Mouse (Mus musculus): ENCODE measurements around the gene Kcnab1.

Kcnab1 gene

GRCm38 (mm10) chr3:65316738-65317137, 207.6 kb downstream of the Kcnab1 start:
- DNase-seq (ENCODE audit: low read depth, low spot score) = no peak

DNA sequence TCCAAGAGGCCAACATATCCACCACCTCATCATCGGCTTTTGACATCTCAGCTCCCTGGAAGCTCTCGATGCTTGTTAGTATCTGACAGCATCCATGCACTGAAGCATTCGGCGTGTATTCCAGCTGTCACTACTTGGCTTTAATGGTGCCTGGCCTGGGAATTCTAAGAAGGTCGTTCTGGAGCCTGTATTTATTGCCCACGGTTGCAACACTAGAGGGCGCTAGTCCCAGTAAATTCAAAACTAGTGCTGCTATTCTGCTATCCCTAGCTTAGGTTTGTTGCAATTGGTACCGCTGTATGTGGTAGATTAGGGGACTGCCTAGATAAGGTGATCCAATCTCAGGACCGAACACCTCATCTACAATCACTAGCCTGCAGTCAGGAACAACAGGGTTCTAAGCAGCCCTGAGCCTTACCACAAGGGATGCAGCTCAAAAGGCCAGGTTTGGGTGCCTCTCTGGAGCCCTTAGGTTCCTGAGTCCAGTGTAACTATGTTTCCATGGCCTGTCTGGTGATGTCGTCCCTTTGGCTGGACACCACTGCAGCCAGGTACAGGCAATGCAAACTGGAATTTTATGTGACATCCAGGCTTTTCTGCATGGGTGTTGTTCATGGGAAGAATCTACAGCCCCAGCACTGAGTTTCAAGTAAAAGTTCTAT, 208.8 kb downstream of the Kcnab1 start:
- DNase-seq (ENCODE audit: low read depth, low spot score) = peak; percentile 17

DNA sequence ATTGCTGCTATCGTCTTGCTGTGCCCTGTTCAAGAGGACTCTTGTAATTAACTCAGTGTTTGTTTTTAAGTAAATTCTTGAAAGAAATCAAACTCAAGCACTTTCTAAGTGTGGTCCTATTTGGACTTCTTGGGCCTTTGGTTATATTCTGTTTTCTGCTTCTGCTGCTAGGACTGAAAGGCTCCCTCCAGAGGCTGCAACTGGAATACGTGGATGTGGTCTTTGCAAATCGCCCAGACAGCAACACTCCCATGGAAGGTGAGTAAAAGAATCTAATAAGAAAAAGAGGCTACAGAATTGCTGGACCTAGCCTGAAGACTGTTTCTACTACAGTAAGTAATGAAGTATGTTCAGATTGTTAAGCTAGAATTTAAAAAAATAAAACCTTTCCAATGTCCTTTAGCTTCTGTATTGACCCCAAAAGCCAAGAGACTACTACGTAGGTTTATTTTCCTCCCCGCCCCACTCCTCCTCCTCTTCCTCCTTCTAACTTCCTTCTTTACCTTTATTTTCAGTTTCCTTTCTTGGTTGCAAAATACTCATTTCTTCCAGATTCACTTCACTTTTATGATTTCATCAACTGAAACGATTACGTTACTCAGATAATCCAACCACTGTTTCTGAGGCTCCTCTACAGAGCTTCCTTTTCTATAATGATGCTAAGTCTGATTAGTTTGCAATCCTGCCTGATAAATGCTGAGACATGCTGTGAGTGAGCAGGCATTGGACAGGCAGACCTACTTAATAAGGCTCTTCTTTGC, 210.2 kb downstream of the Kcnab1 start:
- peak; percentile 2 for DNase-seq (ENCODE audit: low read depth, low spot score)

- DNase-seq (ENCODE audit: low read depth, low spot score) = no peak
These were observed 211.8 kb downstream of the Kcnab1 start for GRCm38 (mm10) chr3:65320990-65321389.

DNA sequence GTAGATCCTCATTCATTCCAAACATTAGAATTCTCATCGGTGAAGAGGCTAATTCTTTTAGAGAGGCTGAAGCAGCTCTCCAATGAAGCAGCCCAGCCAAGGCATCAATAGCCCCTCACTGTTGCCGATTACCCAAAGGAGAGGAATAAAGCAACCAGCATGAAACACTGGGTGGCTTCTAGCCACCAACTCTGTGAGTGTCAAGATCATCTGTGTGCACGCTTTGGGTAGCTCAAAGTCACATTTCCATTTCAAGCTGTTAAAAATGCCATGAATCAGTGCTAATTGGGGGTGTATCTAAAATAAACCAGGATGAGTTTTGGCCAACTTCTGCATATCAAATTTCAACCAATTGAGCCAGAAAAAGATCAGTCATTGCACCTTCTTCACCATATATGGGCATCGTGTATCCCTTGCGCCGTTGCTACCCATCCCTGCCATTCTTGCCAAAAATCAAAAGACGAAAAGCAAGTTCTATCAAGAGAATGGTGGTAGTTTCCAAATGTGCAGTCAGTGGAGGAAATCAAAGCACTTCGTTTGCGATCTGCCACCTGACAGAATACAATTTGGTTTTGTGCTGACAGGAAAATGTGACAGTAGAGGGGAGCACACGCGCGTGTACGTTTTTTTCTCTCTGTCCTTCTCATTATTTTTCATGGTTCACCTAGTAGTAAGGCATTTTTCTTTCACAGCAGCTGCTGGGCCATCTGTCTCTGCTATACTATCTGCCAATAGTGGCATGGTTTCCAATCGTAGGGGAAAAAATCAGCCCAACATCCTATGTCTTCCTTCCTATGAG, 213.0 kb downstream of the Kcnab1 start:
- DNase-seq (ENCODE audit: low read depth, low spot score) = no peak

DNA sequence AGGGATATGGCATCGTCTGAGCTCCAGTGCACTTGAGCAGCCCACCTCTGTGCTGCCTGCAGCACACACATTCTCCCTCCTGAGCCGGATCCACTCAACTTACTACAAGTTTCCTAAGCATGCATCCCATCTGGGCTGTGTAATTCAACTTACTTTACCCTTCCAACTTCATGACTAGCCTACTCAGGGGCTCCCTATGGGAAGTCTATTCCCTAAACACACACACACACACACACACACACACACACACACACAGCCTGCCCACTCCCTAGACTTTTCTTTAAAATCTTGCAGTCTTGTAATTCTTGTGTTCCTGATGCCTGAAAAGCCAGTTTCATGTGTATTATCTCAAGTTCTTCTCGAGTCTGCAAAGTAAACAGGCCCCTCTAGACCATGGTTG, 216.1 kb downstream of the Kcnab1 start:
- DNase-seq (ENCODE audit: low read depth, low spot score) = no peak

DNA sequence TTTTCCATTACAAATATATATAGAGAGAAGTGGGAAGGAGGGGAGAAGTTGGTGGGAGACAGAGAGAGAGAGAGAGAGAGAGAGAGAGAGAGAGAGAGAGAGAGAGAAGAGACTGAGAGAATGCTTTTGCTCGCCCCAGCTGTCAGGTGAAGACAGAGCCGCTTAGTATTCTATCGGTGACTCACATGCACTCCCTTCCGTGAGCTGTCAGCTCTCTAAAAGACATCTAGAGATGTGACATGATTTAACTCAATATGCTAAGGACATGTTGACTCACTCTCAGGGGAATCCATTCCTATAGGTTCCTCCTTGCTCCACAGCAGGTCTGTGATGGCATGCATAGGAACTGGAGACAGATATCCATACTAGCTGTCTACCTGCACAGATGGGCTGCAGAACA, 219.6 kb downstream of the Kcnab1 start:
- no peak for DNase-seq (ENCODE audit: low read depth, low spot score)

GRCm38 (mm10) chr3:65337835-65338464, 228.8 kb downstream of the Kcnab1 start:
- DNase-seq (ENCODE audit: low read depth, low spot score) = no peak

DNA sequence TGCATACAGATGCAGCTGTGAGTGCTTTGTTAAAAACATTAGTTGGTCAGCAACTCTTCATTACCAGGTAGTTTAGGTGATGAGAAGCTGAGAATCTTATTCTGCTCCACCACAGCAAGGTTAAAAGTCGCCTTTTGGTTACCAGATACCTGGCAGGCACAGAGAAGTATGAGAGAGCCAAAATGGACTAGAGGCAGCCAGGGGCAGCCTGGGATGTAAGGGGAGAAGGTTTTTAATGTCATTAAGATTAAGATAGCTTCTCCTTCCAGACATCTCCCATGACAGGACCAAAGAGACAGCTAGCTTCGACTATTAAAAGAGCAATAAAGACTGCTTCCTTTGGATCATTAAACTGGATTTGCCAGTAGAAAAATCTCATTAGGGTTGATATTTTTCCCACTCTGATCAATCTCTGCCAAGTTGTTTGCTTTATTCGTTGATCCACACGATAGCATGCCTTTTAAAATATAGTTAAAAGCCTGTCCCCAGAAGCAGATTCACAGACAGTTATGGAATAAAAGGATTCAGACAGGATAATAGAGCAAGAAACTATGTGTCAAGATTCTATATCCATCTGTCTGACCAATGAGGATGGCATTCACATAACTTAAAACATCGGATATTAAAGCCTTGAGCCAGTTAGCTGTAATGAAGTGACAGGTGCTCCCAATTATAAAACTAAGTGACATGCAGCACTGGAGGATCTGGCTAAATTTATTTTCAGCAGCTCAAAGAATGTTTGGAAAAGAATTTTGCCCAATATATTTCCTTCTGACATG, 231.2 kb downstream of the Kcnab1 start:
- DNase-seq (ENCODE audit: low read depth, low spot score) = no peak

GRCm38 (mm10) chr3:65346176-65346575, 237.0 kb downstream of the Kcnab1 start:
- DNase-seq (ENCODE audit: low read depth, low spot score) = no peak

- no peak for DNase-seq (ENCODE audit: low read depth, low spot score)
These were observed 243.3 kb downstream of the Kcnab1 start for GRCm38 (mm10) chr3:65352278-65353127.

GRCm38 (mm10) chr3:65353263-65354037, 244.3 kb downstream of the Kcnab1 start:
- DNase-seq (ENCODE audit: low read depth, low spot score) = no peak

GRCm38 (mm10) chr3:65355479-65355878, 246.3 kb downstream of the Kcnab1 start:
- DNase-seq (ENCODE audit: low read depth, low spot score) = no peak

DNA sequence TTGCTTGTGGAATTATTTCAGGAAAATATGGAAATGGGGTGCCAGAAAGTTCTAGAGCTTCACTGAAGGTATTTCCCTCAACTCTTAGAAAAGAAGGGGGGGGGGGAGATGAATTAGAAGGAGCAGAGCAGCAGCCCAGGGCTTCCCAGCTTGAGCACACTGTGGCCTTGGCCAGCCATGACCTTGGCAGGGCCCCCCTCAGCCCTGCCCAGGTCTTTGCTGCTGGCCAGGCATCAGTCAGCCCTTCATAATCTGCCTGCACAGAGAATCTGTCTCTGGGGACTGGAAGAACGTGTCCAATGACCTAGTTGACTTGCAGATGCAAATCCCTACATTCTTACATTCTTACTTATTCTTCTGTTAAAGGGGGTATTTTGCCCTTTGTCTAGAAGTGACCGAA, 249.1 kb downstream of the Kcnab1 start:
- DNase-seq (ENCODE audit: low read depth, low spot score) = no peak

GRCm38 (mm10) chr3:65358841-65359240, 249.7 kb downstream of the Kcnab1 start:
- DNase-seq (ENCODE audit: low read depth, low spot score) = no peak

GRCm38 (mm10) chr3:65360163-65360969, 251.2 kb downstream of the Kcnab1 start:
- peak; percentile 17 for DNase-seq (ENCODE audit: low read depth, low spot score)

DNA sequence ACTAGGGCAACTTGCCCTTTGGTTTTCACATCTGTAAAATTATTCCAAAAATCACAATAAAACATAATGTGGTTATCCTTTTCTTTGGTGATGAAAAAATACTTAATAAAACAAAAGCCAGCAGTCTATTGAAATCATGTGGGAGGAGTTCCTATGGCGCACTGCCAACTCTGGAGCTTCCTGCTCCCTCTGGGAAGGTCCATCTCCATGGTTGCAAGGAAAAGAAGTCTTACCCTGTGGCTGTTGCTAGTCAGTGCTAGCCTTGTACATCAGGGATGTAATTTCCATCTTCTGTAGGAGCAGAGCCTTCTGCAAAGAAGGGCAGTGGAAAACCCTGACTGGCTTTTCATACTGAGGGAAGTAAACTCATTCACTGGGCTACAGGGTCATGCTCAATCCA, 254.3 kb downstream of the Kcnab1 start:
- no peak for DNase-seq (ENCODE audit: low read depth, low spot score)

- no peak for DNase-seq (ENCODE audit: low read depth, low spot score)
These were observed 256.0 kb downstream of the Kcnab1 start for GRCm38 (mm10) chr3:65365184-65365583.

All from embryo, embryonic 11.5 days (tissue).